Mouse (Mus musculus): ENCODE measurements around the gene 5430419D17Rik.

5430419D17Rik gene

DNA sequence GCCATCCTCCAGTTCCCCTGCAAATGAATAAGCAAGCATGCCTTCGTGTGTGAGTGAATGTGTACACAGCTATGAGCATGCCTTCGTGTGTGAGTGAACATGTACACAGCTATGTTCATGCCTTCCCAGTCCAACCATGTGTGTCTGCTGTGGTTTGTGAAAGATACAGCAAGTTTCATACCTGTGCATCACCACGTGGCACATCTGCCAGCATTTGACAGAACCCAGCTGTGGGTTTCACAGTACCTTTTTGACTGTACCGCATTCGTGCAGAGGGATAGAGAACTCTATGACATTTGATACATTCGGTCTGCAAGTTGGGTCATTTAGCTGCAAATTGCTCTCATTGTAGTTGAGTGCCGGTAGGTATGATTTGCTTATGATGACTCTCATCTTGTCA, 140.3 kb downstream of the 5430419D17Rik start:
- no peak for DNase-seq (ENCODE audit: low spot score in 2 of 2)

DNA sequence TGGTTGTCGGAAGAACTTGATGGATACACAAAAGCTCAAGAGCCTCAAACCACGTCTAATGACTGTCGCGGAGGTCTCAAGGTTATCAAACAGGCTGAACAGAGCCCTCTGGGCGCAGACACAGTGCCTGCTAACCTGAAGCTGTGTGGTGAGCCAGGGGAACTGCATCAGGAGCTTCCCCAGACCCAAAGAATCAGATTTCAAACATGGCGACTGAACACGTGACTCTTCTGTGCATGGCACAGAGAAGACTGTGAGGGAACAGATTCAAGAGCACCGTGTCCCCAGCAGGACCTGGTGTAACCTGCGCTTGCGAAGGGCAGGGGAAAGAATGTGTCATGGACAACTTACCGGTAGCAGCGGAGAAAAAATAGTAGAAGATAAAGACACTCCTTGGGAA, 143.4 kb downstream of the 5430419D17Rik start:
- no peak for DNase-seq (ENCODE audit: low spot score in 2 of 2)

DNA sequence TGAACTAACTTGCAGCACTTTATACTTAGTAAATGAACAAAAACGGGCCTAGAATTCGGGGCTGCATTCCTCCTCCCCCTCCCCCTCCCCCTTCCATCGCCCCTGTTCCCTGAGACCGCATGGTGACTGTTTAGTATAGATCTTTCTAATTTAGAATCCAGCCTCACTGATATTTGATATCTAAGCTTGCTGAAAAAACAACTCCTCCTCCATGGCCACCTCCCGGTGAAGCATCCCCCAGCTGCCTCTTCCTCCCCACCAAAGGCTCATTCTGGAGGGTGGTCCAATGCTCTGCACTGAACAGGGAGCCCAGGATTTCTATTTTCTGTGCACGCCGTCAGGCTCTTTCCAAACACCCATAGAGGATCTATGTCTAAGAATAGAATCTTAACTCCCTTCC, 144.1 kb downstream of the 5430419D17Rik start:
- DNase-seq (ENCODE audit: low spot score in 2 of 2), result no peak

DNA sequence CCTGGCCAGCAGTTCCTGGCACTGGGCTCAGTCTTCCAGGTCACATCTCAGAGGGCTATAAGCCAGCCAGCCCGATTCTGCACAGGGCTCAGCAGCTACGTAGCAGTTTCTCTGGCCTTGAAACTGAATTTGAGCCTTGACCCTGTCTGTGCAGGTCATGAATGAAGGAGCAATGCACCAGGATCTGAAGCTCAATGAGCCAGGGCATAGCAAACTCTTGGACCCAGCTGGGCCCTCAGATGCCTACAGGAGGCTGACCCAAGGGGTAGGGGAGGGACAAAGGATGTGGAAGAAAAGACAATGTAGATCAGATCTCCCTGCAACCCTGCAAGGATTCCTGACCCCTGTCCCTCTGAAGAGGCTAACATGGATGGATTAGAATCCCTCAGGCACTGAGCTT, 148.0 kb downstream of the 5430419D17Rik start, which contains the start of gene Cuzd1:
Gene Cuzd1 (minus strand): TSS at position 101 of the 400 bp plus-strand sequence.
- DNase-seq (ENCODE audit: low spot score in 2 of 2), result no peak

DNA sequence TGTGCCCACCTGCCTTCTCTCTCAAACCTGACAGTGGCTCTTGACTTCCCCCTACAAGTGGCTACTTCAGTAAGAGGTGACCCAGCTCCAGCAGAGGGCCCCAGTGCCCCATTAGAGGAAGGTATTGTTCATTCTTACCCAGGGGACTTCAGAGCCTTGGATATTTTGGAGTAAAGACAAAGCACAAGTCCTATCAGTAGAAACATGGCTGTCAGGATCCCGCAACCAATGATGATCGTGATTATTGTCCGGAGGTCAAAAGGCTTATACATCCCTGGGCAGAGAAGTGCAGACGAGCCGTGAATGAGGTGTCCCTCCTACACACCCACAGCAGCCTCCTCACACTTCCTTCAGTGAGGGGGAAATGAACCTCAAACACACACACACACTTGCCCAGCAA, 152.9 kb downstream of the 5430419D17Rik start:
- DNase-seq (ENCODE audit: low spot score in 2 of 2), result no peak

DNA sequence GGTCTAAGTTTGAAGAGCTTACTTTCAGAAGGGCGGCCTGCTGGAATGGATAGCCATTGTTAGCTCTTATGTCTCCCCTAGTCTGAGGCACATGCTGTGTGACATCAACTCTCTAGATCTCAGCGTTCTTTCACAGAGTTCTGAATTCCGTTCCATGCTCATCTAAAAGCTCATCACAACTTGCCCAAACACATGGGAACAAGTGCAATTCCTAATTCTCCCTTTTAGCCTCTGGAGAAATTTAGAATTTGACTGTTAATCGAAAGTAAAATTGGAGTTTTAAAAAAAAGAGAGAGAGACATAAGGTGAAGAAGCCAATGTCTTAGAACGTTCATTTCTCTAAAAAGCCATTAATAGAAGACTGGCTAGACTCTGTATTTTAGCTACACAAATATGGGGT, 155.2 kb downstream of the 5430419D17Rik start, which contains the start of gene Fam24b:
Gene Fam24b (minus strand): TSS at position 101 of the 400 bp plus-strand sequence.
- no peak for DNase-seq (ENCODE audit: low spot score in 2 of 2)

DNA sequence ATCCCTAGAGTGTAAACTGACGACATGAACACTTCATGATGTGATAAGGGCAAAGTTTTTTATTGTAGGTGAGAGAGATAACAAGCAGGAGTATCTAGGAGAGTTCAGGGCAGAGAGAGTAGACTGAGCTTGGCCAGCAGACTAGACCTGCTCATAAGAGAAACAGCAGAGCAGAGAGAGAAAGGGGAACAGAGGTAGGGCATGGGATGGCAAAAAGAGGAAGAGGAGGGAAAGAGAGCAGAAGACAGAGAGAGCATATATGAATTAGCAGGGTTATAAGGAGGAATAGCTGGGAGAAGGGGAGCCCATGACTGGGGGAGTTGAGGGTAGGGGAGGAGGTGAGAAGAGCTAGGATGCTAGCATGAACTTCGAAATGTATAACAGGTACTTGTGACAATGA, 157.5 kb downstream of the 5430419D17Rik start:
- no peak for DNase-seq (ENCODE audit: low spot score in 2 of 2)

DNA sequence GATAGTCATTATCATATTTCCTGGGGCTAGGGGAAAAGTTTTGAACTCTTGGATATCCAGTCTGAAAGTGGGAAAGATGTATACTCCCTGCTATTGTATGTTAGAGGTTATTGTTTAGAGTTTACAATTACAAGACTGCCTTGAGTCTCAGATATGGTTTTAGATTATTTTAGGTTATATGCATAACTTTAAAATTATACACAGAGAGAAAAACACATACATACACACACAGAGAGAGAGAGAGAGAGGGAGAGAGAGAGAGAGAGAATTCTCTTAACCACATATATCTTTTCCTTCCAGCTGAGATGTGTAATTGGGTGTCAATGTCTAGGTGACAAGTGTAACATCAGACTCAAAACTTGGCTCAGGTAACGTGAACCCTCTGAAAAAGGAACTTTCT, 159.4 kb downstream of the 5430419D17Rik start, which contains the start of gene Fam24a:
Gene Fam24a (plus strand): TSS at position 301 of the 400 bp plus-strand sequence.
- no peak for DNase-seq (ENCODE audit: low spot score in 2 of 2)

DNA sequence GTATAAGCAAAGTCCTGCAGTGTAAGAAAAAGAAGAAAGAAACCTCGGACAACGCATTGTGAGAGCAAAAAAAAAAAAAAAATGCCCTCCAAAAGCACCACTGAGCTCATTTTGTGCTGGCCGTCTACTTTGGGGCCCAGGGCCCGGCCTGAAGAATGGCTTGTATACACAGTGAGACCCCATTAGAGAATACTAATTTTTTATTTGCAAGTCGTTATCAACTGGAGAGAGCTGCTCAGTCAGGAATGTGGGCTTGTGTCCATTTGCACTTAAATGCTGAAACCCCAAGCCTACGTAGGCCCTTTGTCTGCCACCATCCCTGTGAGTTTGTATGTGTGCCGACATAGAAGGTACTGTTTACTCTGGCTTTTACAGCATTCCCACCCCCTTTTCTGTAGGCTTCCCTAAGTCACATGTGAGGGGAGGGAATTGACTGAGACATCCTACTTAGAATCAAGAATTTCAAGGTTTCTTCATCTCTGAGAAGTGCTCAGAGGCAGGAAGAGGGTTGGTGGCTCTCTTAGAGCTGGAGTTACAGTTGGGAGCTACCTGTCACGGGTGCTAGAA, 163.4 kb downstream of the 5430419D17Rik start:
- no peak for DNase-seq (ENCODE audit: low spot score in 2 of 2)

DNA sequence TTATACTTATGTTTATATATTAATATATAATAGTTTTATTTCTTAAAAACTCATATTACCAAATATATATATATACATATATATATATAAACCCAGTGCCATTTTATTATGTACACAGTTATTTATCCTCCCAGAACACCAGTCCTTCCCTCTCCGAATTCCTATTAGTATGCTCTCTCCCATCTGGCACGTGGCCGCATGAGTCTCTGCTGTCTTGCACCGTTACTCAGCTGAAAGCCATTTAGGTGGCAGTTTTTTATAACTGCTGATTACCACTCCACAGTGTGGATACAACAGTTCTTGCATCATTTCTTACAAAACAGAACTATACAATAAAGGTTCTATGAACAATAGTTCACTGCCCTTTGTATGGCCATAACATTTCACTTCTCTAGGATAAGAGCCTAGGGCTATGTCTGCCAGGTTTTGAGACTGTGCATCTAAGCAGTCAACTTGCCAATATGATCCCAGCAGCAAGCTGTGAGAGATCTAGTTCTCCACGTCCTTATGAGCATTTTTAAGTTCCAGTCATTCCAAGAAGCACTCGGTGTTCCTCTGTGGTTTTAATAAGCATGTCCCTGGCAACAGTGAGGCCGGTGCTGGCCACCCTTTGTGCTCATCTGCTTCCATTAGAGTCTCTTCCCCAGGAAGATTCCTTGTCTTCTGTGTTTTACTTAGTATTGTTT, 171.8 kb downstream of the 5430419D17Rik start:
- no peak for DNase-seq (ENCODE audit: low spot score in 2 of 2)

All from frontal cortex, postnatal 36 days (tissue).